Mouse (Mus musculus): Measurements from ENCODE around the gene Mars. TPM values are rescaled to one million over a fixed set of nuclear protein-coding genes. Genes with fewer than 3 reads are reported as not detected.

Gene Mars
- total and polyA plus RNA-seq, 3 experiments: 143 to 224 (median 161) TPM

GRCm38 (mm10) chr10:127284105-127284622 lies 27.4 kb downstream of the Mars start:
- Histone ChIP-seq H3K36me3 (replicated peaks in 1 of 2; ENCODE audit: control insufficient read depth in 1 of 2, insufficient read depth in 1 of 2, low read length in 1 of 2) (peaks cover 70 to 84% of the 10 kb centered on the region in 2 experiments), H3K27me3 (replicated peaks) (no peaks in the 10 kb centered on the region), H3K79me2 (replicated peaks; ENCODE audit: control insufficient read depth, extremely low read depth, insufficient read depth, poor library complexity, severe bottlenecking) (peaks cover 16% of the 10 kb centered on the region), H3K4me3 (replicated peaks in 1 of 3; ENCODE audit: low read depth in 2 of 3, low read length in 2 of 3, poor library complexity in 1 of 3) (no peak overlapping the region), H3K9me3 (replicated peaks; ENCODE audit: low read length) (peaks cover 2% of the 10 kb centered on the region), H3K4me2 (ENCODE audit: insufficient read depth, low read depth, poor library complexity, severe bottlenecking) (no peak overlapping the region), H3K9ac (ENCODE audit: insufficient read depth, low read depth) (no peak overlapping the region), H3K27ac (ENCODE audit: insufficient read depth, low read depth) (no peak overlapping the region), H3K4me1 (ENCODE audit: control insufficient read depth in 1 of 2, insufficient read depth in 2 of 2) (peaks cover 13 to 17% of the 10 kb centered on the region in 2 experiments)
- DNase-seq (ENCODE audit: extremely low read depth): no peak
- dilution Hi-C loops (cut with MboI; ENCODE audit: extremely low pct_ligation_motif_present, extremely low pct_unique_long_range_greater_than_20kb, low sequenced_read_pairs): no loop called here
- 0 out of 2 replicates have a peak, but pooled peaks have one; percentile 25 for TF ChIP-seq POLR2AphosphoS2 (IDR thresholded peaks at IDR 0.05; ENCODE audit: low read depth, low read length)
- no peak for TF ChIP-seq HCFC1 (IDR thresholded peaks at IDR 0.05; ENCODE audit: low read depth, low read length)
- in situ Hi-C loops (cut with MboI; ENCODE audit: low pct_ligation_motif_present, low pct_unique_long_range_greater_than_20kb, low sequenced_read_pairs): no loop called here

- H3K36me3 ChIP-seq (replicated peaks in 1 of 2; ENCODE audit: control insufficient read depth in 1 of 2, insufficient read depth in 1 of 2, low read length in 1 of 2): peaks cover 79 to 98% of the 10 kb centered on the region in 2 experiments
- no peak overlapping the region for H3K9ac ChIP-seq (ENCODE audit: insufficient read depth, low read depth)
Observed at GRCm38 (mm10) chr10:127282620-127283215, 28.9 kb downstream of the Mars start.

GRCm38 (mm10) chr10:127281316-127281715 lies 30.3 kb downstream of the Mars start:
- dilution Hi-C loops (cut with MboI; ENCODE audit: extremely low pct_ligation_motif_present, extremely low pct_unique_long_range_greater_than_20kb, low sequenced_read_pairs): no loop called here
- Histone ChIP-seq H3K9me3 (replicated peaks; ENCODE audit: low read length) (peaks cover 2% of the 10 kb centered on the region), H3K36me3 (replicated peaks in 1 of 2; ENCODE audit: control insufficient read depth in 1 of 2, insufficient read depth in 1 of 2, low read length in 1 of 2) (peaks cover 80 to 99% of the 10 kb centered on the region in 2 experiments), H3K79me2 (replicated peaks; ENCODE audit: control insufficient read depth, extremely low read depth, insufficient read depth, poor library complexity, severe bottlenecking) (no peaks in the 10 kb centered on the region), H3K9ac (ENCODE audit: insufficient read depth, low read depth) (no peak overlapping the region), H3K4me2 (ENCODE audit: insufficient read depth, low read depth, poor library complexity, severe bottlenecking) (no peak overlapping the region), H3K27ac (ENCODE audit: insufficient read depth, low read depth) (no peak overlapping the region), H3K4me3 (replicated peaks in 1 of 3; ENCODE audit: low read depth in 2 of 3, low read length in 2 of 3, poor library complexity in 1 of 3) (no peak overlapping the region), H3K4me1 (ENCODE audit: control insufficient read depth in 1 of 2, insufficient read depth in 2 of 2) (no peaks in the 10 kb centered on the region; a peak in 1 of 4 replicates), H3K27me3 (replicated peaks) (no peaks in the 10 kb centered on the region)
- TF ChIP-seq NELFE (IDR thresholded peaks at IDR 0.05; ENCODE audit: low read depth, low read length): no peak
- 0 out of 2 replicates have a peak, but pooled peaks have one; percentile 35 for TF ChIP-seq ZMIZ1 (IDR thresholded peaks at IDR 0.05; ENCODE audit: low read depth, low read length)
- no peak for TF ChIP-seq UBTF (IDR thresholded peaks at IDR 0.05; ENCODE audit: low read depth, low read length)
- in situ Hi-C loops (cut with MboI; ENCODE audit: low pct_ligation_motif_present, low pct_unique_long_range_greater_than_20kb, low sequenced_read_pairs): no loop called here
- no peak for DNase-seq (ENCODE audit: extremely low read depth)

More at GRCm38 (mm10) chr10:127282620-127283215, 28.9 kb downstream of the Mars start:
- no peak overlapping the region for H3K4me3 ChIP-seq (replicated peaks in 1 of 3; ENCODE audit: low read depth in 2 of 3, low read length in 2 of 3, poor library complexity in 1 of 3)
- no peak overlapping the region for H3K4me2 ChIP-seq (ENCODE audit: insufficient read depth, low read depth, poor library complexity, severe bottlenecking)
- DNase-seq (ENCODE audit: extremely low read depth): no peak
- peaks cover 13% of the 10 kb centered on the region for H3K79me2 ChIP-seq (replicated peaks; ENCODE audit: control insufficient read depth, extremely low read depth, insufficient read depth, poor library complexity, severe bottlenecking)
- no peak overlapping the region for H3K27ac ChIP-seq (ENCODE audit: insufficient read depth, low read depth)
- no peaks in the 10 kb centered on the region for H3K27me3 ChIP-seq (replicated peaks)
- H3K4me1 ChIP-seq (ENCODE audit: control insufficient read depth in 1 of 2, insufficient read depth in 2 of 2): peaks cover 13% of the 10 kb centered on the region in 2 experiments
- TF ChIP-seq POLR2A (IDR thresholded peaks at IDR 0.05; ENCODE audit: low read depth, low read length) (no peak), CHD2 (IDR thresholded peaks at IDR 0.05; ENCODE audit: low read length) (no peak), PAX5 (IDR thresholded peaks at IDR 0.05; ENCODE audit: low read length) (no peak), MXI1 (IDR thresholded peaks at IDR 0.05; ENCODE audit: low read depth, low read length) (no peak), EP300 (IDR thresholded peaks at IDR 0.05; ENCODE audit: low read length) (no peak), USF2 (conservative IDR thresholded peaks at IDR 0.05; ENCODE audit: low read depth, low read length) (no peak), BHLHE40 (IDR thresholded peaks at IDR 0.05; ENCODE audit: low read depth, low read length) (no peak), MAZ (IDR thresholded peaks at IDR 0.05; ENCODE audit: low read depth, low read length) (no peak), E2F4 (IDR thresholded peaks at IDR 0.05; ENCODE audit: insufficient replicate concordance, low read depth, low read length) (no peak), MYC (IDR thresholded peaks at IDR 0.05; ENCODE audit: low read depth, low read length) (no peak), NELFE (IDR thresholded peaks at IDR 0.05; ENCODE audit: low read depth, low read length) (no peak), TCF12 (IDR thresholded peaks at IDR 0.05; ENCODE audit: low read depth, low read length) (no peak), TBP (conservative IDR thresholded peaks at IDR 0.05; ENCODE audit: low read depth, low read length) (no peak)
- peaks cover 2% of the 10 kb centered on the region for H3K9me3 ChIP-seq (replicated peaks; ENCODE audit: low read length)
- in situ Hi-C loops (cut with MboI; ENCODE audit: low pct_ligation_motif_present, low pct_unique_long_range_greater_than_20kb, low sequenced_read_pairs): no loop called here
- dilution Hi-C loops (cut with MboI; ENCODE audit: extremely low pct_ligation_motif_present, extremely low pct_unique_long_range_greater_than_20kb, low sequenced_read_pairs): no loop called here

Data from CH12.LX (cell line).